Mouse (Mus musculus): ENCODE data around the gene Rgs14. TPM values are rescaled to one million over a fixed set of nuclear protein-coding genes. Genes with fewer than 3 reads are reported as not detected.

Rgs14 gene
- 0.30 and 0.46 TPM in 2 replicates for polyA plus RNA-seq (2012; rRNA removed)

DNA sequence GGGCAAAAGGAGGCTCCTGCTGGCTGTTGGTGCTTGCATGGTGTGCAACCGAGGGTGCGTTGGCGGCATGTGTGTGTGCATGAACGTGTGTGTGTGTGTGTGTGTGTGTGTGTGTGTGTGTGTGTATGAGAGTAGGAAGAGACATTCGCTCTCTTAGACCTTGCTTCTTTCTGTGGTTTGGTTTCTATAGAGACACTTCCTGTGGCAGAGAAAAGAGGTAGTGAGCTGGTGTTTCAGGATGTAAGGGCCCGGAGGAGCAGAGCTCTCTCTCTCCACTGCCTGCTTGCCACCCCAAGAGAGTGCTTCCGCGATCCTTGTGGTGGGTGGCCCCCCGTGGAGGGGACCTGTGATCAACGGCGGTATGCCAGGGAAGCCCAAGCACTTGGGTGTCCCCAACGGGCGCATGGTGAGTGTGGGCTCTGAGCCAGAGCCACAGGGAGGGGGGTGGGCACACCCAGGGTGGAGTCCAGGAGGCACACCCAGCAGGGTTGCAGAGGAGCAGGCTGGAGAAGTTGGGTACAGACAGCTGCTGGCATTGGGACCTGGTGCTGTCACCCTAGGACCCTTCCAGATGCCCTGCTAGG, at the start of gene Rgs14:
Gene Rgs14 (plus strand): TSS at position 202 of the 584 bp plus-strand sequence.
- Histone ChIP-seq H3K27ac (ENCODE audit: insufficient read depth, low read length) (no peak within 1 kb of the TSS), H3K4me1 (ENCODE audit: control insufficient read depth, insufficient read depth, low read length) (no peaks in the 10 kb centered on the region), H3K4me3 (replicated peaks; ENCODE audit: insufficient read depth, low read depth, low read length) (no peak within 1 kb of the TSS), H3K27me3 (ENCODE audit: control insufficient read depth, insufficient read depth, low read length) (no peaks in the 10 kb centered on the region)
- WGBS, result 43% methylated on average over 13 of the region's 13 CpGs
- TF ChIP-seq POLR2A (IDR thresholded peaks at IDR 0.05; ENCODE audit: borderline replicate concordance, insufficient read depth, low read length) (no peak), CTCF (IDR thresholded peaks at IDR 0.05; ENCODE audit: borderline replicate concordance, insufficient read depth, low read depth, low read length) (no peak)
- no peak for DNase-seq

DNA sequence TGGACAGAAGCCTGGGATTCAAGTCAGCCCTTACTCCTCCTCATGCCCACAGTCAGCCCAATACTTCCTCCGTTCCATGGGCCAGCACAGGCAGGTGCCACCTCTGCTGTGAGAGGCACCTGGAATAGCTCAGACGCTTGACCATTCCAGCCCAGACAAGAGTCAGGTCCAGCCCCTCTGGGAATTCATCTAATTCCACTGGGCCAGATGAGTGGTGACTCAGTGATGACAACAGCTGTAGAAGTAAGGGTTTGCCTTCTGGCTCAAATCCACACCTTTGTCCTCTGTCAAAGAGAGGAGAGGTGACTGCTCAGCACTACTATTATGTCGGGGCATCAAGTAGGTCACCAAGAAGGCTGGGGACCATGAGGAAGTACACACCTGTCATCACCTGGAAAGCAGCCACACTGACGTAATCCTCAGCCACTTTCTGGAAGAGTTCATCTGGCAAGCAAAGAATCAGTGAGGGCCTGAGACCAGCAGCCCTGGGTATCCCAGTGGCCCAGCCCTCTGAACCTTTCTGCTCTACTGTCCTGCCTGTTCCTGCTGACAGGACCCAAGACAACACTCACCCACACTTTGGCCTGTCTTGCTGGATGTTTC, 49.5 kb upstream of the Rgs14 start, which contains the start of gene Prelid1:
Gene Prelid1 (plus strand): TSS at position 570 of the 603 bp plus-strand sequence.
- Histone ChIP-seq H3K27ac (ENCODE audit: insufficient read depth, low read length) (peak within 1 kb of the TSS; percentile 70; the same call in 1 of the 2 replicates), H3K27me3 (ENCODE audit: control insufficient read depth, insufficient read depth, low read length) (no peaks in the 10 kb centered on the region), H3K4me3 (replicated peaks; ENCODE audit: insufficient read depth, low read depth, low read length) (peak within 1 kb of the TSS; percentile 68), H3K4me1 (ENCODE audit: control insufficient read depth, insufficient read depth, low read length) (peaks cover 12% of the 10 kb centered on the region; the same call in 1 of the 2 replicates)
- whole genome bisulfite sequencing, result 20% methylated on average over 4 of the region's 4 CpGs
- peak in 1 of 2 experiments; percentile 54 for DNase-seq
- TF ChIP-seq CTCF (IDR thresholded peaks at IDR 0.05; ENCODE audit: borderline replicate concordance, insufficient read depth, low read depth, low read length), result no peak
- TF ChIP-seq POLR2A (IDR thresholded peaks at IDR 0.05; ENCODE audit: borderline replicate concordance, insufficient read depth, low read length), result no peak

DNA sequence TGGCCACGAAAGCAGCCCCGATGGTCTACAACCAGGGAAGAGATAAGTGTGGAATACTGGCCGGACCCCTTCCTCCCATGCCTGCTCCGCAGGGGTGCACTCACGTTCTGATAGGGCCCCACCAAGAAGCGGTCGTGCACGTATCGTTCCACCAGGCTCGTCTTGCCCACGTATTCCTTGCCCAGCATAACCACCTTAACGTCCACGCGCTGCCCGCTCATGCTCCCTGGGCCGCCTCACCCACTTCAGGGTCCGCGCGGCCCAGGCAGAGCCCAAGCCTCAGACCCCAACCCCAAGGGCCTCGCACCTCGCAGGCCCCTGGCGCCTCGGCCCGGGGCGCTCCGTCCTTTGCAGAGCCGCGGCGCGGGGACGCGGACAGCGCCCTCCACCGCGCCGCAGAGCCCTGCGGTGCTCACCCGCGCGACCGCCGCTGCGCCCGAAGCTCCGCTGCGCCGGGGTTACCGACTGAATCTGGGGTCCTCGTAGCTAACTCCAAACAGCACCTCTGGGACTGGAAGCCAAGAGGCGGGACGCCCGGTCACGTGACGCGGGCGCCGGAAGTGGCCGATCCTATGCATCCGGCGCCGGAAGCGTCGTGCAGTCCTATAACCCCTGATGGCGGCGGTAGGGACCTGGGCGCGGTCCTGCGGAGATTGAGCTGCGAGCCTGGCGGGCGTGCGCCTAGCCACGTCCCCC, 48.0 kb upstream of the Rgs14 start, which contains the start of gene Rab24:
Gene Rab24 (minus strand): TSS at position 513 of the 696 bp plus-strand sequence.
- TF ChIP-seq POLR2A (IDR thresholded peaks at IDR 0.05; ENCODE audit: borderline replicate concordance, insufficient read depth, low read length) (peak; percentile 83), CTCF (IDR thresholded peaks at IDR 0.05; ENCODE audit: borderline replicate concordance, insufficient read depth, low read depth, low read length) (no peak)
- peaks cover 12% of the 10 kb centered on the region; the same call in 1 of the 2 replicates for H3K4me1 ChIP-seq (ENCODE audit: control insufficient read depth, insufficient read depth, low read length)
- under 1% methylated on average over 73 of the region's 73 CpGs for WGBS
- peak; percentile 88 to 90 for DNase-seq
- H3K4me3 ChIP-seq (replicated peaks; ENCODE audit: insufficient read depth, low read depth, low read length), result peak within 1 kb of the TSS; percentile 68
- no peaks in the 10 kb centered on the region for H3K27me3 ChIP-seq (ENCODE audit: control insufficient read depth, insufficient read depth, low read length)
- peak within 1 kb of the TSS; percentile 70 for H3K27ac ChIP-seq (ENCODE audit: insufficient read depth, low read length)

DNA sequence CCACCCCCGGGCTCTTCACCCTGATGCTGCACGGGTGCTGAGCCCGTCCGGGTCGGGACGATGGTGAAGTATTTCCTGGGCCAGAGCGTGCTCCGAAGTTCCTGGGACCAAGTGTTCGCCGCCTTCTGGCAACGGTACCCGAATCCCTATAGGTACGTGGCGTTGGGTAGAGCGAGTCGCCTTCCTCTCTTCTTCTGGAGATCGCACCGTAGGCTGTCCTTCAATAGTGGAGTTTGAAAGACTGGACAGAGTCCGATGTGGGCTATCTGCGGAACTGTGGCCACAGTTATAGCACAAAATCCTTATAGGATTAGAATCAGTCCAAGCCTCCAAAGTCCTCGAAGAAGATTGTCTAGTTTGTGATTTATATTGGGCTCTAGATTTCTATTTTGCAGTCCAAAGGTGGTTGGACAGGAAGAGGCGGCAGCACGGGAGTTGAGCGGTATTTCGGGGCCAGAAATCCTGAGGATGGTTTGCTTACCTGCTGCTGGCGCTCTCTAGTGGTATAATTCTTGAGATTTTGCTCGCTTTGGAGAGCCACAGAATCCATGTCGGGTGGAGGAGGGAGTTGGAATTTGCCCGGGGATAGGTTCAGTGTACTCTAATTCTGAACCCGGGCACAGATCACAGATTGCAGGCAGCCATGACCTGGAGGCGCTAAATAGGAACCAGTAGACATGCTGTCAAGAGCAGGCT, 47.3 kb upstream of the Rgs14 start:
- Histone ChIP-seq H3K27me3 (ENCODE audit: control insufficient read depth, insufficient read depth, low read length) (no peaks in the 10 kb centered on the region), H3K27ac (ENCODE audit: insufficient read depth, low read length) (no peak overlapping the region), H3K4me3 (replicated peaks; ENCODE audit: insufficient read depth, low read depth, low read length) (peak overlapping the region; percentile 68), H3K4me1 (ENCODE audit: control insufficient read depth, insufficient read depth, low read length) (peaks cover 15% of the 10 kb centered on the region; the same call in 1 of the 2 replicates)
- peak; percentile 43; the same call in 1 of the 2 replicates for TF ChIP-seq CTCF (IDR thresholded peaks at IDR 0.05; ENCODE audit: borderline replicate concordance, insufficient read depth, low read depth, low read length)
- TF ChIP-seq POLR2A (IDR thresholded peaks at IDR 0.05; ENCODE audit: borderline replicate concordance, insufficient read depth, low read length), result no peak
- under 1% methylated on average over 31 of the region's 31 CpGs for WGBS
- peak; percentile 50 to 68 for DNase-seq

DNA sequence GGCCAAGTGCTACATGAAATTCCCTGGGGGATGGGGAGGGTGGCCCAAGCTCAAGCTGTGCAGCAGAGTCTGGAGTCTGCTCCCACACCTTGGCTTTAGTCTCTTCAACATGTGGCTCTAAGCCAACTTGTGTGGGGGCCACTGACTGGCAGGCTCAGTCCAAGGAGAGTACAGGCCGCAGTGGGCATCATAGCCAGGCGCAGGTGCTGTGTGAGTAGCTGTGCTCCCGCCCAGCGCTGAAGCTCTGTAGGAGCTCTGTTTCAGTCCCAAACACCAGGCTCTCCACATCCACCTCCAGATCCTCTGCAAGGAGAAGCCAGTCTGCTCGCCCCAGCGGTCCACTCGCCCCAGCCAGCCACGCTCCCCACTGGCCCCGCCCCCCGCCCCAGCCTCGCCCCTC, 43.9 kb upstream of the Rgs14 start:
- Histone ChIP-seq H3K27ac (ENCODE audit: insufficient read depth, low read length) (no peak overlapping the region), H3K27me3 (ENCODE audit: control insufficient read depth, insufficient read depth, low read length) (no peaks in the 10 kb centered on the region), H3K4me3 (replicated peaks; ENCODE audit: insufficient read depth, low read depth, low read length) (no peak overlapping the region), H3K4me1 (ENCODE audit: control insufficient read depth, insufficient read depth, low read length) (peaks cover 12% of the 10 kb centered on the region)
- TF ChIP-seq POLR2A (IDR thresholded peaks at IDR 0.05; ENCODE audit: borderline replicate concordance, insufficient read depth, low read length) (no peak), CTCF (IDR thresholded peaks at IDR 0.05; ENCODE audit: borderline replicate concordance, insufficient read depth, low read depth, low read length) (no peak)
- WGBS, result 76% methylated on average over 11 of the region's 11 CpGs
- DNase-seq, result no peak

DNA sequence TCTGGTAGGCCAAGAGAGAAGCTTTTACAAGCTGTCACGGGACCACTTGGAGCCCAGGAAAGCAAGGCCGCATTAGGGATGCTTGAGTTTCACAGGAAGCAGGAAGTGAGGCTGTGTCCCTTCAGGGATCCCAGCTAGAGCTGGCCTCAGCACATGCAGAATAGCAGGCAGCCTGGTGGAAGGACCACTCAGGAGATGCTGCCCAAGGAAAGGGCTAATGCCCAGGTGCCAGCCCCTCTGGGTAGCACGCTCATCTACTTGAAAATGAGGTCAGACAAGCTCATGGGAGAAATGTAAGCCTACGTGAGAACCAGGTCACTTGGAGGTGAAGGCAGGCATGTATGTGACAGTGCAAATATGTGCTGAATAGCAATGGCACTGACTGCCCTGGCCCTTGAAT, 42.4 kb upstream of the Rgs14 start:
- H3K4me3 ChIP-seq (replicated peaks; ENCODE audit: insufficient read depth, low read depth, low read length), result no peak overlapping the region

DNA sequence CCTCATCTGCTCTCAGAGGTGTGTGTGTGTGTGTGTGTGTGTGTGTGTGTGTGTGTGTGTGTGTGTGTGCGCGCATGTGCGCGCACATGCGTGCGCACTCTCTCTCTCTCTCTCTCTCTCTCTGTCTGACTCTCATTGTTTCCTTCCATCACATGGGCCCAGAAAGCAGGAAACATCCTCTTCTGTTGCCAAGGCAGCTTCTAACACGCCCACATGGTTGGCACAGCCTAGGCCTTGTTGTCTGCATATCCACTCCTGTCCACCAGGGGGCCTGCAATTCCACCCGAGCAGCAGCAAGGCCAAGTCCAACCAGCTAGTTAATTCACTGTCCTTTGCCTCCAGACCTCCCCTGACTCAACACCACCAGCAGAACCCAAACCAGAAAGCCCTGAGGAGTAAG, 41.9 kb upstream of the Rgs14 start:
- TF ChIP-seq POLR2A (IDR thresholded peaks at IDR 0.05; ENCODE audit: borderline replicate concordance, insufficient read depth, low read length) (no peak), CTCF (IDR thresholded peaks at IDR 0.05; ENCODE audit: borderline replicate concordance, insufficient read depth, low read depth, low read length) (peak; percentile 88)
- Histone ChIP-seq H3K27ac (ENCODE audit: insufficient read depth, low read length) (no peak overlapping the region), H3K4me3 (replicated peaks; ENCODE audit: insufficient read depth, low read depth, low read length) (no peak overlapping the region), H3K4me1 (ENCODE audit: control insufficient read depth, insufficient read depth, low read length) (peaks cover 8% of the 10 kb centered on the region), H3K27me3 (ENCODE audit: control insufficient read depth, insufficient read depth, low read length) (no peaks in the 10 kb centered on the region)
- 9% methylated on average over 8 of the region's 8 CpGs for WGBS
- peak; percentile 85 for DNase-seq

More for the DNA sequence above, 42.4 kb upstream of the Rgs14 start:
- 42% methylated on average over 4 of the region's 4 CpGs for WGBS
- no peak for TF ChIP-seq POLR2A (IDR thresholded peaks at IDR 0.05; ENCODE audit: borderline replicate concordance, insufficient read depth, low read length)
- no peak for TF ChIP-seq CTCF (IDR thresholded peaks at IDR 0.05; ENCODE audit: borderline replicate concordance, insufficient read depth, low read depth, low read length)
- Histone ChIP-seq H3K4me1 (ENCODE audit: control insufficient read depth, insufficient read depth, low read length) (peaks cover 8% of the 10 kb centered on the region), H3K27me3 (ENCODE audit: control insufficient read depth, insufficient read depth, low read length) (no peaks in the 10 kb centered on the region), H3K27ac (ENCODE audit: insufficient read depth, low read length) (no peak overlapping the region)
- DNase-seq, result no peak

Measured in cerebellum, adult 2 months (tissue).